Mouse (Mus musculus) kidney, embryonic 15.5 days (tissue): ENCODE data around the gene Gucy2c. TPM values are rescaled to one million over a fixed set of nuclear protein-coding genes. Genes with fewer than 3 reads are reported as not detected.

ENCODE experiments used
- ATAC-seq: fragments of 200-750 bp; cut with Nextera tagmentation; replicated peaks from 2 replicates; pipeline ENCODE4 v1.8.0; 2017; ENCODE audit warnings: moderate TSS enrichment; ENCODE audit not compliant: low FRiP score
- H3K27ac ChIP-seq: fragments of 300-500 bp; sonication (generic); 2 replicates; pipeline ENCODE4 v1.5.1; 2015; ENCODE audit warnings: mild to moderate bottlenecking, inconsistent platforms
- H3K27me3 ChIP-seq: fragments of 300-500 bp; sonication (generic); 2 replicates; pipeline ENCODE4 v1.6.1; 2015; ENCODE audit warnings: inconsistent platforms
- H3K36me3 ChIP-seq: fragments of 300-500 bp; sonication (generic); 2 replicates; pipeline ENCODE4 v1.6.1; 2015; ENCODE audit warnings: inconsistent platforms
- H3K4me1 ChIP-seq: fragments of 300-500 bp; sonication (generic); 2 replicates; pipeline ENCODE4 v1.6.1; 2015; ENCODE audit warnings: inconsistent platforms
- H3K4me2 ChIP-seq: fragments of 300-500 bp; sonication (generic); 2 replicates; pipeline ENCODE4 v1.6.1; 2015; ENCODE audit warnings: moderate library complexity, mild to moderate bottlenecking, inconsistent platforms
- H3K4me3 ChIP-seq: fragments of 300-500 bp; sonication (generic); replicated peaks from 2 replicates; pipeline ENCODE4 v1.5.1; 2015; ENCODE audit warnings: mild to moderate bottlenecking, inconsistent platforms
- H3K9ac ChIP-seq: fragments of 300-500 bp; sonication (generic); 2 replicates; pipeline ENCODE4 v1.6.1; 2015; ENCODE audit warnings: mild to moderate bottlenecking, inconsistent platforms
- H3K9me3 ChIP-seq: fragments of 300-500 bp; sonication (generic); replicated peaks from 2 replicates; pipeline ENCODE4 v1.6.1; 2016; ENCODE audit warnings: inconsistent platforms
- WGBS: fragments of 180-500 bp; shearing (Covaris S2); methylation state at CpG from one replicate; pipeline ENCODE4 v1.1.7; 2015; ENCODE audit warnings: mixed read lengths; 5-methylcytosine and 5-hydroxymethylcytosine counted together
- microRNA-seq: library from miRNA; unstranded; fragments of <30 nt; microRNA quantifications from one replicate; pipeline ENCODE4, GENCODE M21; 2016
- polyA plus RNA-seq: library from polyadenylated mRNA; unstranded; fragments of >200 nt; fragmentation: Nextera tagmentation; extraction: Ambion mirVana; gene quantifications from 2 replicates; pipeline ENCODE4 v1.2.1, GENCODE M21; 2015

Gene Gucy2c
- polyA plus RNA-seq, 1 experiment from 2014 or later, result 0.08 TPM

- Histone ChIP-seq H3K9ac (no peak overlapping the region), H3K4me1 (peaks cover 7% of the 10 kb centered on the region; the same call in 1 of the 2 replicates), H3K4me2 (no peak overlapping the region), H3K27ac (no peak overlapping the region), H3K4me3 (no peak overlapping the region), H3K27me3 (no peaks in the 10 kb centered on the region), H3K36me3 (no peaks in the 10 kb centered on the region), H3K9me3 (no peaks in the 10 kb centered on the region)
- 40% methylated on average over 5 of the region's 5 CpGs for WGBS
- ATAC-seq, result no peak
These were observed 128.2 kb downstream of the Gucy2c start for GRCm38 (mm10) chr6:136653331-136653730.

DNA sequence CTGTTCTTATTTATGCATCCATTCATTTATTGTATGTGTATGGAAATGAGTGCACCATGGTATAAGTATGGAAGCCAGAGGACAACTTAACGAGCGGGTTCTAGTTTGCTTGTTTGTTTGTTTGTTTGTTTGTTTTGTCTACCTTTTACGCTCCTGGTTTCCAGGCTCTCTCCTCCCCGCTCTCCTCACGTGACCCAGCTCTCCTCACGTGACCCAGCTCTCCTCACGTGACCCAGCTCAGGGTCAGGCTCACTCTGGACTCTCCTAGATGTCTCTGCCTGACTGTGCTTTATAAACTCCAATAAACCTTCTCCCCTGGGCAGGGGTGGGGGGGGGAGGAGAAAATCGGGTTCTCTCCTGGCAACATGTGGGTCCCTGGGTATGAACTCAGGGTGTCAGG, 130.9 kb downstream of the Gucy2c start:
- H3K9ac ChIP-seq, result no peak overlapping the region
- 89% methylated on average over 8 of the region's 8 CpGs for WGBS
- no peak for ATAC-seq
- no peaks in the 10 kb centered on the region for H3K27me3 ChIP-seq
- H3K4me2 ChIP-seq, result no peak overlapping the region
- H3K4me1 ChIP-seq, result peaks cover 11% of the 10 kb centered on the region
- no peak overlapping the region for H3K27ac ChIP-seq
- H3K36me3 ChIP-seq, result no peaks in the 10 kb centered on the region
- H3K9me3 ChIP-seq, result no peaks in the 10 kb centered on the region
- H3K4me3 ChIP-seq, result no peak overlapping the region

- 66% methylated on average over 10 of the region's 10 CpGs for WGBS
- Histone ChIP-seq H3K4me2 (no peak overlapping the region), H3K4me3 (no peak overlapping the region), H3K9ac (no peak overlapping the region), H3K9me3 (no peaks in the 10 kb centered on the region), H3K27me3 (no peaks in the 10 kb centered on the region), H3K36me3 (no peaks in the 10 kb centered on the region), H3K4me1 (peaks cover 12% of the 10 kb centered on the region), H3K27ac (no peak overlapping the region)
- ATAC-seq, result no peak; the same call in 1 of the 2 replicates
These were observed 134.1 kb downstream of the Gucy2c start for GRCm38 (mm10) chr6:136647455-136647861.

Small RNA genes lying within 50 kb of the gene (microRNA-seq; reads per million reads assigned to microRNA genes)
- not detected for gene Gm44364

Other genes starting within 250 kb of the Gucy2c start
- gene Plbd1, start 119.8 kb downstream of the Gucy2c start, polyA plus RNA-seq, result 4.8 and 5.2 TPM in 2 replicates
- gene Hist4h4, start 22.6 kb upstream of the Gucy2c start, polyA plus RNA-seq, result 0.68 and 0.69 TPM in 2 replicates
- 112 and 118 TPM in 2 replicates for gene H2afj, start 26.5 kb upstream of the Gucy2c start, polyA plus RNA-seq
- 2.1 and 2.8 TPM in 2 replicates for gene BC049715, start 45.9 kb upstream of the Gucy2c start, polyA plus RNA-seq
- gene Wbp11, start 46.5 kb upstream of the Gucy2c start, polyA plus RNA-seq, result 112 and 120 TPM in 2 replicates
- 1.7 and 2.3 TPM in 2 replicates for gene Smco3, start 53.7 kb upstream of the Gucy2c start, polyA plus RNA-seq
- 5.2 and 5.9 TPM in 2 replicates for gene Art4, start 76.0 kb upstream of the Gucy2c start, polyA plus RNA-seq
- 210 and 216 TPM in 2 replicates for gene Mgp, start 94.1 kb upstream of the Gucy2c start, polyA plus RNA-seq
- gene Erp27, start 140.4 kb upstream of the Gucy2c start, polyA plus RNA-seq, result 0.23 and 0.38 TPM in 2 replicates
- gene Pde6h, start 142.1 kb upstream of the Gucy2c start, polyA plus RNA-seq, result 0.26 and 0.40 TPM in 2 replicates
- 62.1 and 63.8 TPM in 2 replicates for gene Arhgdib, start 160.1 kb upstream of the Gucy2c start, polyA plus RNA-seq